Mouse (Mus musculus): ENCODE data around the gene Gm9803.

DNA sequence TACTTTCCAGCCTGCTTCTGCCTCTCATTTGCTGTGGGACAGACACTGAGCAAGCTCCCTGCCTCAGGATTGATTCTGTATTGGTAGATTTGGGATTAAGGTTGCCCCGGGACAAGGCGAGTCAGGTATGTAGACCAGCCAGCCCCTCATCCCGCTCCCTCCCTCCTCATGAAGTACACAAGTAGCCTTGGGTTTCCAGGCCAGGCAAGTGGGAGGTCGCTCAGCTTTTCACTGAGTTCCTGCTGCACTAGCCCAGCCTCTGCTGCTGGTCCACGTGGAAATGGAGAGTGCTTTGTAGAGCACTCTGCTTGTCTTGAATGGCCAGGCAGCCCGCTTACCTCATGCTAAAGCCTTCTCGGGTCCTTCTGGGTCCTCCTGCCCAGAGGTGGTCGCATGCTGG lies 33.9 kb upstream of the Gm9803 start:
- TF ChIP-seq CTCF (IDR thresholded peaks at IDR 0.05; ENCODE audit: control insufficient read depth, insufficient read depth, insufficient read length) (no peak), MAX (IDR thresholded peaks at IDR 0.05) (no peak), USF1 (IDR thresholded peaks at IDR 0.05; ENCODE audit: low read depth) (no peak), MYOD1 (IDR thresholded peaks at IDR 0.05; ENCODE audit: control insufficient read depth, insufficient read length, low read depth) (no peak), CEBPB (IDR thresholded peaks at IDR 0.05; ENCODE audit: low read depth) (no peak), MYOG (IDR thresholded peaks at IDR 0.05; ENCODE audit: control insufficient read depth, extremely low read depth, insufficient read length) (no peak), FOSL1 (IDR thresholded peaks at IDR 0.05; ENCODE audit: insufficient read depth, low read length, poor library complexity, severe bottlenecking) (no peak)
